Mouse (Mus musculus) erythroid progenitor cell, adult 5-6 weeks (primary cell): ENCODE measurements at regions not wholly inside any gene's neighbourhood (a gene's known extent, or its start where the extent isn't known, plus 50 kb on each side); places are given as distances from the start of the nearest gene placed in this dataset.

ENCODE experiments used
- ATAC-seq: replicated peaks from 2 replicates; pipeline ENCODE4 v1.8.0; 2016; ENCODE audit warnings: moderate number of reproducible peaks, mild to moderate bottlenecking, moderate TSS enrichment, inconsistent platforms; ENCODE audit not compliant: poor library complexity, low FRiP score, severe bottlenecking

GRCm38 (mm10) chr1:75873911-75874310 lies 327.8 kb downstream of the Slc4a3 start:
- ATAC-seq: no peak

GRCm38 (mm10) chr1:75877209-75877608 lies 331.1 kb downstream of the Slc4a3 start:
- no peak for ATAC-seq

- ATAC-seq: no peak
Measured at GRCm38 (mm10) chr1:75885632-75886031, 339.6 kb downstream of the Slc4a3 start.

- ATAC-seq: no peak
Measured at GRCm38 (mm10) chr1:75888499-75889208, 342.6 kb downstream of the Slc4a3 start.

- no peak for ATAC-seq
Measured at GRCm38 (mm10) chr1:75889847-75890591, 344.0 kb downstream of the Slc4a3 start.

- no peak for ATAC-seq
Measured at GRCm38 (mm10) chr1:75890636-75891276, 344.7 kb downstream of the Slc4a3 start.

- no peak for ATAC-seq
Measured at GRCm38 (mm10) chr1:75895550-75895949, 349.5 kb downstream of the Slc4a3 start.

- ATAC-seq: no peak
Measured at GRCm38 (mm10) chr1:75901146-75901545, 355.1 kb downstream of the Slc4a3 start.

GRCm38 (mm10) chr1:75905699-75906470 lies 359.8 kb downstream of the Slc4a3 start:
- no peak for ATAC-seq

- ATAC-seq: no peak
Measured at GRCm38 (mm10) chr1:75915311-75915710, 369.2 kb downstream of the Slc4a3 start.

GRCm38 (mm10) chr1:75916181-75916580 lies 370.1 kb downstream of the Slc4a3 start:
- ATAC-seq: no peak

GRCm38 (mm10) chr1:75919134-75919533 lies 373.1 kb downstream of the Slc4a3 start:
- ATAC-seq: no peak

GRCm38 (mm10) chr1:75925046-75925445 lies 379.0 kb downstream of the Slc4a3 start:
- no peak for ATAC-seq

GRCm38 (mm10) chr1:75925802-75926201 lies 379.7 kb downstream of the Slc4a3 start:
- no peak for ATAC-seq

- no peak for ATAC-seq
Measured at GRCm38 (mm10) chr1:75931852-75932251, 385.8 kb downstream of the Slc4a3 start.

GRCm38 (mm10) chr1:75933831-75934230 lies 387.8 kb downstream of the Slc4a3 start:
- ATAC-seq: no peak

GRCm38 (mm10) chr1:75934761-75935160 lies 388.7 kb downstream of the Slc4a3 start:
- ATAC-seq: no peak

- ATAC-seq: no peak
Measured at GRCm38 (mm10) chr1:75935866-75936265, 389.8 kb downstream of the Slc4a3 start.

- no peak for ATAC-seq
Measured at GRCm38 (mm10) chr1:75936596-75936995, 390.5 kb downstream of the Slc4a3 start.

- ATAC-seq: no peak
Measured at GRCm38 (mm10) chr1:75937331-75937730, 391.3 kb downstream of the Slc4a3 start.
